Mouse (Mus musculus) embryonic fibroblast, embryonic 13.5 days (primary cell): Measurements from ENCODE around the gene Hmga1.

Experiments used
- CTCF ChIP-seq: IDR thresholded peaks from 2 replicates; pipeline ENCODE4 v1.5.1; 2011; ENCODE audit warnings: mild to moderate bottlenecking, control low read depth, low read length, moderate library complexity, borderline replicate concordance; ENCODE audit not compliant: insufficient read depth
- POLR2A ChIP-seq: IDR thresholded peaks from 2 replicates; pipeline ENCODE4 v1.6.1; 2011; ENCODE audit warnings: low read depth, mild to moderate bottlenecking, control low read depth, low read length, moderate library complexity

DNA sequence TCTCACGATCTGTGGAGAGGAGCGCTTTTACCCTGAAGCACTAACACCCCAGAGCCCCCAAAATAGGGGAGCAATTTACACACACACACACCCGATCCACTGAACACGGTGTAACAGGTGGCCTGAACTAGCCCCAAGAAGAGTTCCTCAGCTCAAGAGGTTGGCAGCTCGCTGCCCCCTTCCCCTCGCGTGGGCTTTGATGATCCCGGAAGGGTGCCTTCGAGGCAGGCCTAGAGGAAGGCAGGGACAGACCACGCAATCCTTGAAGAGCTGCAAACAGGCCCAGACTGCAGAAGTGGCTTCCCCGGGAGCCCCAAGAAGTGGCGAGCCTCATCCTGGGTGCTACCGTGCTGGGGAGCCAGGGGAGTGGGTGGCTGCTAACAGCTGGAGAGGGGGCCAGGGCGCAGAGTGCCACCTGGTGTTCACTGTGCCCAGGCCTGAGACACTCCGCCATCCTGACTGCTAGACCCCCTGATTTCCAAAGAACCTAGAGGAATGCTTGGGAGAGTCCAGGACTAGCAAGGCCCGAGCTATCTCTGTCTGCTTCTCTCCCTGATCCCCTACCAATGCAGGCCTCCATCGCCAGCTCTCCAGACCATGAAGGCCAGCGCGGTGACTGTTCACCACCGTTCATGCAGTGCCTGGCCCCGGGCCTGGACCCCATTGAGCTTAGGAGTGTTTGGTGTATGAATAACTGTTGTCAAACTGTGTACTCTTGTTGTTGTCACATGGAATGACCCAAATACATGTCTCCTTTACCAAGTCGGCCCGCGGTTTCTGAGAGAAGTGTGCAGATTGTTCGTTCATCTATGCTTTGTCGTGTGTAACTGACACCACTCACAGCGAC lies 42.2 kb upstream of the Hmga1 start:
- peak; percentile 64 for TF ChIP-seq CTCF
- no peak for TF ChIP-seq POLR2A
